Mouse (Mus musculus): ENCODE measurements around the gene Gm47985. TPM values are rescaled to one million over a fixed set of nuclear protein-coding genes. Genes with fewer than 3 reads are reported as not detected.
"Not testable (repeated sequence)": the region's sequence is repeated elsewhere in the genome, so short reads cannot be mapped to it uniquely, and the experiment has no call there.

The Gm47985 gene
- polyA plus RNA-seq, 1 experiment from 2014 or later = 0.23 TPM

- not testable (repeated sequence) for H3K4me2 ChIP-seq; H3K4me1 ChIP-seq (replicated peaks); H3K4me3 ChIP-seq; H3K36me3 ChIP-seq; H3K27ac ChIP-seq; H3K9me3 ChIP-seq; H3K27me3 ChIP-seq; H3K9ac ChIP-seq; ATAC-seq (ENCODE audit: low FRiP score)
- WGBS = 83% methylated on average over 3 of the region's 3 CpGs
These were observed 3.8 kb downstream of the Gm47985 start for GRCm38 (mm10) chr1:151186186-151186585.

- not testable (repeated sequence) for H3K4me1 ChIP-seq (replicated peaks); H3K9me3 ChIP-seq; H3K9ac ChIP-seq; H3K4me2 ChIP-seq; ATAC-seq (ENCODE audit: low FRiP score); H3K27me3 ChIP-seq; H3K27ac ChIP-seq; H3K4me3 ChIP-seq; H3K36me3 ChIP-seq
- WGBS = 88% methylated on average over 4 of the region's 4 CpGs
These were observed 4.6 kb downstream of the Gm47985 start for GRCm38 (mm10) chr1:151186879-151187424.

- Histone ChIP-seq H3K9ac (no peak overlapping the region), H3K27me3 (no peaks in the 10 kb centered on the region), H3K36me3 (no peaks in the 10 kb centered on the region), H3K27ac (no peak overlapping the region), H3K4me1 (replicated peaks) (no peaks in the 10 kb centered on the region), H3K9me3 (no peaks in the 10 kb centered on the region), H3K4me3 (no peak overlapping the region), H3K4me2 (no peak overlapping the region)
- WGBS = 94% methylated on average over 4 of the region's 4 CpGs
- no peak for ATAC-seq (ENCODE audit: low FRiP score)
These were observed 6.1 kb downstream of the Gm47985 start for GRCm38 (mm10) chr1:151188469-151188868.

- no CpG with 5 or more reads among the region's 7 CpGs for WGBS
- not testable (repeated sequence) for ATAC-seq (ENCODE audit: low FRiP score); H3K4me3 ChIP-seq; H3K4me2 ChIP-seq; H3K9me3 ChIP-seq; H3K9ac ChIP-seq; H3K27me3 ChIP-seq; H3K4me1 ChIP-seq (replicated peaks); H3K27ac ChIP-seq; H3K36me3 ChIP-seq
These were observed 9.7 kb downstream of the Gm47985 start, which contains the start of gene Gm8947 for GRCm38 (mm10) chr1:151192075-151192474. Gene Gm8947, plus strand, starts transcription at chr1:151192376.

- H3K27me3 ChIP-seq; H3K36me3 ChIP-seq; H3K9me3 ChIP-seq; H3K9ac ChIP-seq; H3K4me3 ChIP-seq; H3K27ac ChIP-seq; ATAC-seq (ENCODE audit: low FRiP score); H3K4me2 ChIP-seq; H3K4me1 ChIP-seq (replicated peaks): not testable (repeated sequence)
- WGBS = 91% methylated on average over 15 of the region's 15 CpGs
These were observed 10.4 kb downstream of the Gm47985 start for GRCm38 (mm10) chr1:151192739-151193138.

- H3K27ac ChIP-seq; ATAC-seq (ENCODE audit: low FRiP score); H3K36me3 ChIP-seq; H3K4me1 ChIP-seq (replicated peaks); H3K9ac ChIP-seq; H3K27me3 ChIP-seq; H3K4me3 ChIP-seq; H3K4me2 ChIP-seq; H3K9me3 ChIP-seq: not testable (repeated sequence)
- 80% methylated on average over 4 of the region's 4 CpGs for WGBS
These were observed 13.6 kb downstream of the Gm47985 start for GRCm38 (mm10) chr1:151195986-151196385.

- not testable (repeated sequence) for H3K27ac ChIP-seq; H3K9me3 ChIP-seq; H3K36me3 ChIP-seq; H3K9ac ChIP-seq; ATAC-seq (ENCODE audit: low FRiP score); H3K27me3 ChIP-seq; H3K4me3 ChIP-seq; H3K4me2 ChIP-seq; H3K4me1 ChIP-seq (replicated peaks)
- WGBS = 84% methylated on average over 3 of the region's 3 CpGs
These were observed 14.4 kb downstream of the Gm47985 start for GRCm38 (mm10) chr1:151196690-151197089.

GRCm38 (mm10) chr1:151198120-151198519, 15.8 kb downstream of the Gm47985 start, which contains the start of gene Gm47995:
Gene Gm47995, plus strand, starts transcription at chr1:151198448.
- ATAC-seq (ENCODE audit: low FRiP score); H3K4me1 ChIP-seq (replicated peaks); H3K36me3 ChIP-seq; H3K27me3 ChIP-seq; H3K9me3 ChIP-seq; H3K4me3 ChIP-seq; H3K4me2 ChIP-seq; H3K27ac ChIP-seq; H3K9ac ChIP-seq: not testable (repeated sequence)
- 78% methylated on average over 2 of the region's 4 CpGs for WGBS

GRCm38 (mm10) chr1:151200620-151201019, 18.3 kb downstream of the Gm47985 start:
- not testable (repeated sequence) for ATAC-seq (ENCODE audit: low FRiP score); H3K9me3 ChIP-seq; H3K9ac ChIP-seq; H3K36me3 ChIP-seq; H3K4me1 ChIP-seq (replicated peaks); H3K4me3 ChIP-seq; H3K4me2 ChIP-seq; H3K27me3 ChIP-seq; H3K27ac ChIP-seq

GRCm38 (mm10) chr1:151202771-151203170, 20.4 kb downstream of the Gm47985 start:
- H3K4me2 ChIP-seq; H3K27me3 ChIP-seq; H3K9me3 ChIP-seq; H3K27ac ChIP-seq; ATAC-seq (ENCODE audit: low FRiP score); H3K36me3 ChIP-seq; H3K9ac ChIP-seq; H3K4me1 ChIP-seq (replicated peaks); H3K4me3 ChIP-seq: not testable (repeated sequence)
- WGBS = 91% methylated on average over 4 of the region's 5 CpGs

- not testable (repeated sequence) for H3K9ac ChIP-seq; H3K9me3 ChIP-seq; H3K4me3 ChIP-seq; H3K4me1 ChIP-seq (replicated peaks); H3K27ac ChIP-seq; H3K4me2 ChIP-seq; H3K27me3 ChIP-seq; ATAC-seq (ENCODE audit: low FRiP score); H3K36me3 ChIP-seq
- no CpG with 5 or more reads among the region's 6 CpGs for WGBS
These were observed 21.5 kb downstream of the Gm47985 start, which contains the start of gene 3110040M04Rik for GRCm38 (mm10) chr1:151203818-151204217. Gene 3110040M04Rik, plus strand, starts transcription at chr1:151204121.

- not testable (repeated sequence) for H3K9me3 ChIP-seq; H3K27me3 ChIP-seq; H3K9ac ChIP-seq; ATAC-seq (ENCODE audit: low FRiP score); H3K4me1 ChIP-seq (replicated peaks); H3K4me3 ChIP-seq; H3K4me2 ChIP-seq; H3K27ac ChIP-seq; H3K36me3 ChIP-seq
- WGBS = 76% methylated on average over 4 of the region's 5 CpGs
These were observed 26.2 kb downstream of the Gm47985 start for GRCm38 (mm10) chr1:151208493-151208892.

GRCm38 (mm10) chr1:151208944-151209343, 26.6 kb downstream of the Gm47985 start:
- not testable (repeated sequence) for H3K9ac ChIP-seq; H3K27me3 ChIP-seq; H3K27ac ChIP-seq; H3K4me3 ChIP-seq; ATAC-seq (ENCODE audit: low FRiP score); H3K4me1 ChIP-seq (replicated peaks); H3K36me3 ChIP-seq; H3K9me3 ChIP-seq; H3K4me2 ChIP-seq
